Mouse (Mus musculus): ENCODE measurements around the gene Syce1. TPM values are rescaled to one million over a fixed set of nuclear protein-coding genes. Genes with fewer than 3 reads are reported as not detected.

Gene Syce1
- total and polyA plus RNA-seq, 3 experiments = not detected

DNA sequence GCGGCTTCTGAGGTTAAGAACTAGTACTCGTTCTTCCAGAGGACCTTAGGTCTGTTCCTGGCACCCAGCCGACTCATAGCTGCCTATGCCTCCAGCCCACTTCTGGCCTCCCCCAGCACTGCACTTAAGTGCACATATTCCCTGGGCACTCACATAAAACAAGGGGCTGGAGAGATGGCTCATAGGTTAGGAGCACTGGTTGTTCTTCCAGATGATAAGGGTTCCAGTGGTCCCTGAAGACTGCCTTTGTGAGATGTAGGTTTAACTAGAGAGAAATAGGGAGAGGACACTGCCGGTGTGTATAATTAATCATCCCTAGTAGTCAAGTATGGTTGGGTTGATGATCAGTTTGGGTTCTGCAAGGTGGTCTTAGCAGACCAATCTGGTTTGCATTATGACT lies 35.1 kb upstream of the Syce1 start:
- H3K9me3 ChIP-seq (replicated peaks; ENCODE audit: insufficient read depth, low read length) = no peaks in the 10 kb centered on the region
- DNase-seq (ENCODE audit: low read depth, low spot score) = no peak
- H3K79me2 ChIP-seq (ENCODE audit: control insufficient read depth, insufficient read depth, low read length, poor library complexity) = no peaks in the 10 kb centered on the region
- peaks cover 7 to 14% of the 10 kb centered on the region in 2 experiments for H3K27me3 ChIP-seq (ENCODE audit: control insufficient read depth in 1 of 2, insufficient read depth in 2 of 2, low read length in 2 of 2)
- no peak overlapping the region for H3K4me3 ChIP-seq (ENCODE audit: control insufficient read depth in 1 of 2, insufficient read depth in 1 of 2, low read depth in 2 of 2, low read length in 2 of 2)
- H3K36me3 ChIP-seq (ENCODE audit: control insufficient read depth in 1 of 2, insufficient read depth in 2 of 2, low read length in 2 of 2) = no peaks in the 10 kb centered on the region
- no peak for TF ChIP-seq MAFK (IDR thresholded peaks at IDR 0.05; ENCODE audit: borderline replicate concordance, low read depth, low read length)
- no peak for TF ChIP-seq ZKSCAN1 (IDR thresholded peaks at IDR 0.05; ENCODE audit: low read depth, low read length)
- no peak for TF ChIP-seq SMC3 (IDR thresholded peaks at IDR 0.05; ENCODE audit: low read depth, low read length)
- no peak for TF ChIP-seq USF1 (IDR thresholded peaks at IDR 0.05; ENCODE audit: low read depth, low read length)
- no peak for TF ChIP-seq USF2 (IDR thresholded peaks at IDR 0.05; ENCODE audit: borderline replicate concordance in 1 of 2, insufficient read depth in 1 of 2, low read depth in 1 of 2, low read length in 2 of 2)
- no peak for TF ChIP-seq UBTF (IDR thresholded peaks at IDR 0.05; ENCODE audit: borderline replicate concordance, insufficient read depth, low read depth, low read length)
- TF ChIP-seq POLR2AphosphoS2 (IDR thresholded peaks at IDR 0.05; ENCODE audit: low read length) = no peak
- no peak for TF ChIP-seq CTCF (IDR thresholded peaks at IDR 0.05 in 2 of 3, conservative IDR thresholded peaks at IDR 0.05 in 1 of 3; ENCODE audit: control insufficient read depth in 1 of 3, insufficient read depth in 1 of 3, low read depth in 2 of 3, low read length in 3 of 3, poor library complexity in 1 of 3, severe bottlenecking in 1 of 3)
- TF ChIP-seq RAD21 (IDR thresholded peaks at IDR 0.05; ENCODE audit: low read depth, low read length) = no peak
- TF ChIP-seq POLR2AphosphoS5 (IDR thresholded peaks at IDR 0.05; ENCODE audit: borderline replicate concordance, low read depth, low read length) = no peak
- TF ChIP-seq ETS1 (IDR thresholded peaks at IDR 0.05; ENCODE audit: low read depth, low read length) = no peak
- no peak for TF ChIP-seq MYB (IDR thresholded peaks at IDR 0.05; ENCODE audit: low read depth, low read length)
- TF ChIP-seq BHLHE40 (IDR thresholded peaks at IDR 0.05; ENCODE audit: borderline replicate concordance, low read depth, low read length) = no peak
- no peaks in the 10 kb centered on the region for H3K4me1 ChIP-seq (ENCODE audit: control insufficient read depth in 1 of 2, insufficient read depth in 2 of 2, low read length in 2 of 2)
- no peak overlapping the region for H3K27ac ChIP-seq (ENCODE audit: control insufficient read depth, low read depth, low read length)
- no peak overlapping the region for H3K9ac ChIP-seq (ENCODE audit: control insufficient read depth, low read depth, low read length, poor library complexity, severe bottlenecking)

DNA sequence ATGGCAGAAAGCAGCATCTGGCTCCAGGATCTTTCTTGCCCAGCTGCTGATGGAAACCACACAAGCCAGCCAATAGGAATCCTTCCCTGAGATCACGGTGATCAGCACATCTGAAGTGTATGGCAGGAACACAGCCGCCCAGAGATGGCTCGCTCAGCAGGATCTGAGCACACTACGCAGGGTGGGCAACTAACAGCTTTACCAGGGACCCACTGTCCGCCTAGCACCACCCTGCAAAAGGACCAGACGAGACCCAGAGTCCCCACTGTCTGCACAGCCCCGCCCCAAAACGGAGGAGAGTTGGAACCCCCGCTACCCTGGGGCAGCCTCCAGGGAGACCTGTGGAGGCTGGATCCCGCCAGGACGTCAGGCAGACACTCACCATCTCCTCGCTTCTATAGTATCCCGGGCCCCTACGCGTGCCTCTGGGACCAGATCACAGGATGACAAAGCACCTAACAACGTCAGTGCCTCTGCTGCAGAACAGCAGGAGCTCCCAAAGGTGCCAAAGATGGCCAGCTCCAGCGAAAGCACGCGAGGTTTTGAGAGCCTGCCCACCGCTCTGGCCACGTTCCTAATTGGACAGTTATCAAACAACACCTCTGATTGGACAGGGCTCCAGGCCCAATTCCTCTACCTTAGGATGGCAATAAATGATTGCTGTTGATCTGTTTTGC lies 34.1 kb upstream of the Syce1 start, which contains the start of gene Zfp941:
Gene Zfp941, minus strand, starts transcription at position 526 of the 677 bp plus-strand sequence.
- no peaks in the 10 kb centered on the region for H3K9me3 ChIP-seq (replicated peaks; ENCODE audit: insufficient read depth, low read length)
- H3K4me3 ChIP-seq (ENCODE audit: control insufficient read depth in 1 of 2, insufficient read depth in 1 of 2, low read depth in 2 of 2, low read length in 2 of 2) = no peak within 1 kb of the TSS
- H3K36me3 ChIP-seq (ENCODE audit: control insufficient read depth in 1 of 2, insufficient read depth in 2 of 2, low read length in 2 of 2) = no peaks in the 10 kb centered on the region
- H3K27ac ChIP-seq (ENCODE audit: control insufficient read depth, low read depth, low read length) = no peak within 1 kb of the TSS
- H3K4me1 ChIP-seq (ENCODE audit: control insufficient read depth in 1 of 2, insufficient read depth in 2 of 2, low read length in 2 of 2) = no peaks in the 10 kb centered on the region
- no peak for DNase-seq (ENCODE audit: low read depth, low spot score)
- no peak for TF ChIP-seq E2F4 (IDR thresholded peaks at IDR 0.05; ENCODE audit: borderline replicate concordance, low read depth, low read length)
- TF ChIP-seq SMC3 (IDR thresholded peaks at IDR 0.05; ENCODE audit: low read depth, low read length) = no peak
- TF ChIP-seq ZMIZ1 (IDR thresholded peaks at IDR 0.05; ENCODE audit: low read depth, low read length) = no peak
- TF ChIP-seq CTCF (IDR thresholded peaks at IDR 0.05 in 2 of 3, conservative IDR thresholded peaks at IDR 0.05 in 1 of 3; ENCODE audit: control insufficient read depth in 1 of 3, insufficient read depth in 1 of 3, low read depth in 2 of 3, low read length in 3 of 3, poor library complexity in 1 of 3, severe bottlenecking in 1 of 3) = no peak
- TF ChIP-seq ZKSCAN1 (IDR thresholded peaks at IDR 0.05; ENCODE audit: low read depth, low read length) = no peak
- no peak for TF ChIP-seq GATA1 (IDR thresholded peaks at IDR 0.05; ENCODE audit: low read depth, low read length)
- no peak for TF ChIP-seq HCFC1 (IDR thresholded peaks at IDR 0.05; ENCODE audit: low read depth, low read length)
- no peak for TF ChIP-seq BHLHE40 (IDR thresholded peaks at IDR 0.05; ENCODE audit: borderline replicate concordance, low read depth, low read length)
- no peak for TF ChIP-seq RAD21 (IDR thresholded peaks at IDR 0.05; ENCODE audit: low read depth, low read length)
- no peak for TF ChIP-seq TAL1 (IDR thresholded peaks at IDR 0.05; ENCODE audit: low read length)
- TF ChIP-seq MYC (IDR thresholded peaks at IDR 0.05; ENCODE audit: low read depth, low read length) = no peak
- no peak for TF ChIP-seq MXI1 (IDR thresholded peaks at IDR 0.05; ENCODE audit: low read depth, low read length)
- TF ChIP-seq USF1 (IDR thresholded peaks at IDR 0.05; ENCODE audit: low read depth, low read length) = no peak
- TF ChIP-seq JUND (IDR thresholded peaks at IDR 0.05; ENCODE audit: low read depth, low read length) = no peak
- TF ChIP-seq ZNF384 (IDR thresholded peaks at IDR 0.05; ENCODE audit: low read depth, low read length) = no peak
- TF ChIP-seq UBTF (IDR thresholded peaks at IDR 0.05; ENCODE audit: borderline replicate concordance, insufficient read depth, low read depth, low read length) = no peak
- H3K79me2 ChIP-seq (ENCODE audit: control insufficient read depth, insufficient read depth, low read length, poor library complexity) = no peaks in the 10 kb centered on the region
- H3K9ac ChIP-seq (ENCODE audit: control insufficient read depth, low read depth, low read length, poor library complexity, severe bottlenecking) = no peak within 1 kb of the TSS
- peaks cover 13 to 22% of the 10 kb centered on the region in 2 experiments for H3K27me3 ChIP-seq (ENCODE audit: control insufficient read depth in 1 of 2, insufficient read depth in 2 of 2, low read length in 2 of 2)

All from MEL (cell line).